Mouse (Mus musculus) right cerebral cortex, postnatal 36 days (tissue): ENCODE results near the gene Klhl42.

ENCODE experiments used
- DNase-seq, 2 experiments: peaks; one replicate each; pipeline ENCODE4 v3.0.0; 2022; ENCODE audit warnings: low spot score in 2 of 2, mixed read lengths in 1 of 2

Klhl42 gene

GRCm38 (mm10) chr6:147086594-147087225 lies 4.5 kb upstream of the Klhl42 start, which contains the start of gene Mansc4:
Gene Mansc4, minus strand, starts transcription at chr6:147087032.
- no peak for DNase-seq

- DNase-seq = no peak
Observed at GRCm38 (mm10) chr6:147087736-147088135, 3.4 kb upstream of the Klhl42 start.

- no peak for DNase-seq
Observed at GRCm38 (mm10) chr6:147088517-147088916, 2.7 kb upstream of the Klhl42 start.

GRCm38 (mm10) chr6:147090191-147090590 lies 988 bp upstream of the Klhl42 start:
- DNase-seq = no peak

- peak; percentile 26 to 29 for DNase-seq
Observed at GRCm38 (mm10) chr6:147092136-147092535, 957 bp downstream of the Klhl42 start.

- no peak for DNase-seq
Observed at GRCm38 (mm10) chr6:147094771-147095170, 3.6 kb downstream of the Klhl42 start.

- no peak for DNase-seq
Observed at GRCm38 (mm10) chr6:147096109-147096508, 4.9 kb downstream of the Klhl42 start.

- DNase-seq = no peak
Observed at GRCm38 (mm10) chr6:147096934-147097333, 5.8 kb downstream of the Klhl42 start.

GRCm38 (mm10) chr6:147097346-147097929 lies 6.3 kb downstream of the Klhl42 start:
- DNase-seq = no peak

GRCm38 (mm10) chr6:147099458-147100277 lies 8.5 kb downstream of the Klhl42 start:
- no peak for DNase-seq

- no peak for DNase-seq
Observed at GRCm38 (mm10) chr6:147102293-147102692, 11.1 kb downstream of the Klhl42 start.

- no peak for DNase-seq
Observed at GRCm38 (mm10) chr6:147105529-147105928, 14.3 kb downstream of the Klhl42 start.

- DNase-seq = no peak
Observed at GRCm38 (mm10) chr6:147106716-147107115, 15.5 kb downstream of the Klhl42 start.

GRCm38 (mm10) chr6:147109283-147109682 lies 18.1 kb downstream of the Klhl42 start:
- no peak for DNase-seq

GRCm38 (mm10) chr6:147116579-147116978 lies 25.4 kb downstream of the Klhl42 start:
- DNase-seq = peak; percentile 51 to 60

GRCm38 (mm10) chr6:147117764-147118163 lies 26.6 kb downstream of the Klhl42 start:
- DNase-seq = no peak

GRCm38 (mm10) chr6:147118190-147118589 lies 27.0 kb downstream of the Klhl42 start:
- DNase-seq = no peak

GRCm38 (mm10) chr6:147121320-147121719 lies 30.1 kb downstream of the Klhl42 start:
- peak in 1 of 2 experiments; percentile 17 for DNase-seq

- DNase-seq = no peak
Observed at GRCm38 (mm10) chr6:147127239-147127638, 36.1 kb downstream of the Klhl42 start.

GRCm38 (mm10) chr6:147138260-147138659 lies 47.1 kb downstream of the Klhl42 start:
- no peak for DNase-seq

- DNase-seq = no peak
Observed at GRCm38 (mm10) chr6:147140600-147141154, 49.5 kb downstream of the Klhl42 start.

- no peak for DNase-seq
Observed at GRCm38 (mm10) chr6:147144664-147145063, 53.5 kb downstream of the Klhl42 start.
